Mouse (Mus musculus) thymus, postnatal 36 days (tissue): ENCODE data around the gene Chst11.

Experiments
- DNase-seq, 2 experiments: peaks; one replicate each; pipeline ENCODE4 v3.0.0; 2022; ENCODE audit warnings: mixed read lengths in 2 of 2

Chst11 gene

DNA sequence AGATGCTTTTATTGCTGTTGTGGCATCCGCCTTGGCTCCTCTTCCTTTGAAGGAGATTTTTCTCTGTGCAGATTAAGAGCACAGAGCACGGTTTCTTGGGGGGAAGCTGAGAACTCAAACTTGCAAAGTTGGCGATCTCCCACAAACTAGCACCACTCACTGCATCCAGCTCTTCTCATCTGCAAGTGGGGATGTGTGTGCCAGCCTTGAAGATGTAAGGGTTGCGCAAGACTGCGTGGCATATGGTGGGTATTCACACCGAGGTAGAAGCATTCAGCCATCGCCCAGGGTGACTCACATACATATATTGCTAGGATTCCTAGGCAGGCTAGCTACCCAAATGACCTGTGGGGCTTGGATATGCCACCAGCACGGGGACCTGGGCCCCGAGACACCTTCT is 52.9 kb downstream of the Chst11 start:
- no peak for DNase-seq

DNA sequence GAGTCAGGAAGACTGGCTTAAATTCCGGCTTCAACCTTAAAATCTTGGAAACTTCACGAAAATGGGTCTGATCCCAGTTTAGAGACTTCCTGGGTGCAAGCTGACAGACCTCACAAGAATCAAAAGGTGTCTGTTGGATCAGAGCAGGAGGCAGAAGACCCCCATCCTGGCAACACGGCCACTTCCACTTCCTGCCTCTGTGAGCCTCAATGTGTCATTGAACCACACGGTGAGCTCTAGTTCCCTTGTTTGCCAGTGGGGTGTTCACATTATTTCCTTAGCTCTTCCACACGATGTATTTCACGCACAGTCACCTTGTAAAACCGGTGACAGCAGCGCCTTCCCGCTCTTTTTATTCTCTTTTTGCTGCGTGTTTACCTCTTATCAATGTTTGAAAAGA is 54.1 kb downstream of the Chst11 start:
- peak; percentile 29 to 59 for DNase-seq

DNA sequence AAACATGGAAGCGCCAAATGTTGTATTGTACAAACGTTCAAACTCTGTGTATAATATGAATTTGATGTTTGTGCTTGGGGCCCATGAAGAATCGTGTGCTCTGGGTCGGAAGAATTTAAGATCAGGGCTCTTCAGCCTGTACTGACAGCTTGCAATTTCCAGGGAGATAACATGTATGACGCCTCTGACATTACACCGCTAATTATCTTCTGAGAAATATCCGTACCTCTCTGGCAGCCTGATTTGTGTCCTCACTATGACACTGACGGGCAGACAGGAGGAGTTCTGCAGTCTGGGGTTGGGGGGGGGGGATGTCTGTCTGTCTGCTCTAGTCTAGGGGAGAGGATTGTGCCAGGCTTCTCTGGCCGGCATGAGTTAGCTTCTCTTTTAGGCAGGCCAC is 56.6 kb downstream of the Chst11 start:
- no peak for DNase-seq

DNA sequence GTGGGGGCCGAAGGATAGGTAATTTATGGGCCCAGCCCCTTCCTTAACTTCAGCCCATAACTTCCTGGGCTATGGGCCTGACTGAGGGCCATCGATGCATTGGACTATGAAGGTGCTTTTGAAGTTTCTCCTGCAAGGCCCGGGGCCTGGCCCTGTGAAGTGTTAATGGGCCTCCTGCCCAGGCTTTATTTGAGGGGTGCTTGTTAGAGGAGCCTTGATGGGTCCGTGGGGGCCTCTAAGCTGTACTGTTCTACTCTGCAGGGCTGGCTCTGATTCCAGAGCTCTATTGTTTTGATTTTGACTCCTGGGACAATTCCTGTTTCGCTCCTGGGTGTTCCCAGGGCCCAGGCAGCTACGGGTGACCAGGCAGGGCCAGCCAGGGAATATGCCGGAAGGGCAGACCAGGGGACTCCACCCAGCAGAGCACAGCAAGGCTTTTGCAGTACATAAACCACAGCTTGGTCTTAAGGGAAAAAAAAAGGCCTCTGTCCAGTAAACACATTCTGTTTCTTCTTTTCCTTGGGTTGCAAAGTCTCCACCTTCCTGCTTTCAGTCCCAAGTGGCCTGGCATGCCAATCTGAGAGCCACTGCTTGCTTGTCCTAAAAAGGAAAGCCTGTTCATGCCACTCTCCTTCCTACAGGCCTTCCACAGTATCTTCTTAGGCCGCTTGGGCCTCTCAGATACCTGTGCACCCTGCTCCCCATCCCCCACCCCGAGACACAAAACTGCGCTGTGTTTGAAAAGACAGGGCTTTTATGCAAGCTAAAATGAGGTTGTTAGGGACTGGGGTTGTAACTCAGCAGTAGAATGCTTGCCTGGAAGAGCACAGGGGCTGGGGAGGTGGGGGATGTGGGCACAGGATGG is 57.5 kb downstream of the Chst11 start:
- DNase-seq, result no peak

DNA sequence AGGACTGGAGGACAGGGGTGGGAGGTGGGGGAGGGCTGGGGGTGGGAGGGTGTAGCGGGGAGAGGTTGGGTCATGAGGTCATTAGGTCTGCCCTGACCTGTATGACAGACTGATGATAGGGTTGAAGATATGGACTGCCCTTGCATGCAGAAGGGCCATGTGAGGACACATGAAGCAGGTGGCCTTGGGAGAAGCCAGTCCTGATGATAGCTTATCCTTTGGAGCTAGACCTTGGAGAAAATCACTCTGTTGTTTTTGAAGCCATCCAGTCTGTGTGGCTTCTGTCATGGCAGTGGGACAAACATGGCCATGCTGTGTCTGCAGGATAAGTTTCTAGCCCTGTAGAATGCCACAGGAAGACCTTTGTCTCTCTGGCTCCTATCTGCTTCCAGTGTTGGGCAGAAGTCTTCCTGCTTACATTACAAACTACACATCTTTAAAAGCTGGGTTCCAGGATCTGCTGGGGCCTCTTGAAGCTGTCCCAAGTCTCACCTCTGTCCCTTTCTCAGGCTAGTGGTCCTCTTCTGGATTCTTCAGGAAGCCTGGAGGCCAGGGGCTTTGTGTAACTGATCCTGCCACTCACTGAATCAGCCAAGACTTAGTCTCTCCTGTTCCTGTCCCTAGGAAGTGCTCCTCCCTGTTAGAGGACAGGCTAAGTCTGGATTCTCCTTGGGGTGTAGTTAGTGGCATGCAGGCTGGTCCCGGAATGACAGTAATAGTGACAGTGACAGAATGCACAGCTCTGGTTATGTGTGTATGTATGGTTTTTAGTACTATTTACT is 58.4 kb downstream of the Chst11 start:
- no peak for DNase-seq

DNA sequence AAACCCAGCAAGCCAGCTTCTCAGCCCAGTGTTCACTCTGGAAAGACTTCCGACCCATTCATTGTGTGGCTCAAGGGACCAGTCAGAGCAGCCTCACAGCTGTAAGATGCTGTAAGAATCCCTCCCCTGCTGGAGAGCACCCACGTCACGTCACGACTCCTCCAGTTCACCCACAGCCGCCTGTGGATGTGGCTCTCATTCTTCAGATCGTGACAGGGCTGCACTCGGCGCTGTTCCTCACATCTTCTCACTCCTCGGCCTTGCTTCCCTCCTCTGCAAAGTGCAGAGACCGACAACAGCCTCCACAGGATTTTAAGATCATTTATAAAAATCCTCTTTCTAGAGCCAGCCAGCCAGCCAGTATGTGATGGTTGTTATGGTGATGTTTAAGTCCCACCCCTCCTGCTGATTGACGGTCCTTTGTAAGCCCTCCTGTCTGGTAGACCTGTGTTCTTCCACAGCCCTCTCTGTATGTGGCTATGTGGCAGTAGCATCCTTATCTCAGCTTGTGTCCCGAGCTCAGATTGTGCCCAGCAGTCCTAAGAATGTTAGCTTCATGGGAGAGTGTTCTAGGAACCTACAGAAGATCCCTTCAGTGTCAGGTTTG is 64.0 kb downstream of the Chst11 start:
- no peak for DNase-seq

DNA sequence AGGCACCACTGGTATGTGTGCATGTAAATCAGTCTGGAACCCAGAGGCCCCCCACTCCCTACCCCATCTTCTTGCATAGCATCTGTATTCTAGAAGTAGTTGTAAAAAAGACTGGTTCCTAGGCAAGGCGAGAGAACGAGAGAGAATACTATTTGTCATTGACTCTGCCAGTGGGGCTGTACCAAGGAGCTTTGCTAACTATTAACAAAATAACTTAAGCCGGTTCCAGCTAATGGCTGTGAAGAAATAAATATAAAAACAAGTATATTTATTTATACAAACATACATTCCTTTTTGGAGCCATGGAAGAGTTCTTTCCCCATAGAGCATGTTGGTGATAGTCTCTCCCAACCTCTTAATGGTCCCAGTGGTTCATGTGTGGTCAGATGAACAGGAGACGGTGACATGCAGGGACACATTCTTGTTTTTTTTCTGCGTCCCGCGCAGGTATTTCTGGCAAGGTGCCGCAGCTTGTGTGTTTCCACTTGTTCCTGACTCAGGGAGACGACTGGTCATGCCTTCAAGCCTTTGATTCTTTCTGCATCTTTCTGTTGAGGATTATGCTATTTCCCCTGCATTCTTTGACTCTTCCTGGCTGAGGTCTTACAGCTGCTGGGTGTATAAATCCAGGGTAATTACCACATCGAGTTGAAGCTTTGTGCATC is 68.7 kb downstream of the Chst11 start:
- DNase-seq, result no peak

DNA sequence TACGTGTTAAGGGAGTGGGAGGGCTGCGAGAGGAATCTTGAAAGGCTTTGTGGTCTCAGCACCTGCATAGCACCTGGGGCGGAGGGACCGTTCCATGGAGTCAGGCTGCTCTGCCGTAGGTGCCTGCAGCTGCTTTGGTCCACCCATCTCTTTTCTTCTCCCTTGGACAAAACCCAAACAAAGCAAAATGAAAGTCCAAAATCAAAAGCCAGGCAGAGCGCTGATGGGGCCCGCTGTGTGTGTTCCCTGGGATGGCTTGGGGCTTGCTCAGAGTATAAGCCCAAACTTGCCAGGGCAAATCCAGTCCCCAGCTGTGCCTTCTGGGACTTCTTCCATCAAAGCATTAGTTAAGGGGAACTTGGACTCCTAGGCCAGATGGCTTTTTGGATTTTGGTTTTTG is 71.0 kb downstream of the Chst11 start:
- peak in 1 of 2 experiments; percentile 47 for DNase-seq

DNA sequence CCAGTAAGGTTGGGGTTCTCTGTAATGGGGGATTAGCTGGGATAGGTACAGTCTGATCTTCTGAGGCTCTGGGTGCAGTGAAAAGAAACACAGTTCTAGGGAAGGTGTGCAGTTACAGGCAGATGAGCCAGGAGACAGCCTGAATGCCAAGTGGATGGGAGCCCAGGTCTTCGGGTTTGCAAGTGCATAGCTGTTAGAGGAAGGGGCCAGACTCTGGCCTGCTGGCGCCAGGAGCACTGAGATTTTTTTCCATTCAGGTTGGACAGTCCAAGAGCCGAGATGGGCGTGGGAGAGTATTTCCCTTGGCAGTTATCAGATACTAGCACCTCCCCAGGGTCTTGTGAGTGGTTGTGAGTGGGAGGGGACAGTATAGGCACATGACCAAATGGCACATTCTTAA is 71.6 kb downstream of the Chst11 start:
- DNase-seq, result no peak

DNA sequence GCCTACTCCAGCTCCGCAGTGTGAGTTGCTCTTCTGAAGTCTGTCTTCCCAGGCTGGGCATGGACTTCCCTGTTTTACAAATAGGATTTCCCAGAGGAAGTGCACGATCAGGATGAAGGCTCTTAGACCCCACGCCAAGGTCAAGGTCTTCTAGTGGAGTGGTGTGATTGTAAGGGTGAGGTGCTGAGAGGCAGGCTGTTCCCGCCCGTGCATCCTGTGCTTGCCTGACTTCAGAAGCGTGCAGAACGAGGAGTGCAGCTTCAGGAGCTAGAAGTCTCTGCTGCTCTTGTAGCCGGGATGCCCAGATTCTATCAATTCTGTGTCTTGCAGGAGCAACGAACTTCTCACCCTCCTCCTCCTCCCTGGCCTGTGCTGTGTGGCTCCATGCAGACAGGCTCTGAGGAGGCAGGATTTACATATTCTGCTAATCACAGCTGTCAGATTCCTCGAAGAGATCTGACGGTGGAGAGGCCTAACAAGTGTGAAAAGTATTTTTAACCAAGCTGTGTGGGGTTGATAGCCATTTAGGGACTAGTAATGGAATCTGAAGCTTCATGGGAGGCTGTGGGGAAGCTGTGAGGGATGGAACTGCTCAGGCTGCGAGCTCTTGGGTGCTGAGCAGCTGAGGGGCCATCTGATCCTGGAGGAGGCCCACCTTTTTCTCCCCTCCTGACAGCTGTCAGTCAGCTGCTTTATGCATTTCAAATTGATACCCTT is 74.9 kb downstream of the Chst11 start:
- DNase-seq, result no peak

DNA sequence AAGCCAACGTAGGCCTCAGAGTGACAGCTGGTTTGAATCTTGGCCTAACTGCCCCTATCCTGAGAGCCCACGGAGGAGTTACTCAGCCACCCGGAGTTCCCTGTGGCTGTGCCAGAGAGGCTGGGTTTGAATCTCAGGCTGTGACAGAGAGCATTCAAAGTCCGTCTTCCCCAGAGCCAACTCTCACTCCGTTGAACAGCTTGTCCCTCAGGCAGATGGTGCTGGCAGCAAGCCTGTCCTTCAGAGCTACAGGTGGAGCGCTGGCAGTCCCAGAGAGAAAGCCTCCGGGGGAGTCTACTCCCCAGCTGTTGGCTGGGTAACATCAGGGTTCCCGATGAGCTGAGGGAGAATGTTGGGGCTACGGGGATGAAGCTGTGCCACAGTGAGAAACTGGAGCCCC is 77.0 kb downstream of the Chst11 start:
- no peak for DNase-seq

DNA sequence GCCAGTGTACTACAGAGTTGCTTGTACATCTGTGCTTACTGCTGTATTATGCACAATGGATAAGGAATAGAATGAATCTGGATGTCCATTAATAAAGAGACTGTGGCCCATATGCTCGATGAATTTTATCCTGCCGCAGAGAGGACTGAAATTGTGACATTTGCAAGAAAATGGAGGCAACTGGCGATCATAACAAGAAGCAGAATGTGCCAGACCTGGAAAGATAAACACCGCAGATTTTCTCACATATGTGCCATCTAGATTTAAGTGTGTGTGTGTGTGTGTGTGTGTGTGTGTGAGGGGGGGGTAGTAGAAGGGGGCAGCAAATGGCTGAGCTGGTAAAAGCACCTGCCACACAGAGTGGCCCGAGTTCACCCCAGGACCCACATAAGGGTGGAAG is 79.5 kb downstream of the Chst11 start:
- no peak for DNase-seq

DNA sequence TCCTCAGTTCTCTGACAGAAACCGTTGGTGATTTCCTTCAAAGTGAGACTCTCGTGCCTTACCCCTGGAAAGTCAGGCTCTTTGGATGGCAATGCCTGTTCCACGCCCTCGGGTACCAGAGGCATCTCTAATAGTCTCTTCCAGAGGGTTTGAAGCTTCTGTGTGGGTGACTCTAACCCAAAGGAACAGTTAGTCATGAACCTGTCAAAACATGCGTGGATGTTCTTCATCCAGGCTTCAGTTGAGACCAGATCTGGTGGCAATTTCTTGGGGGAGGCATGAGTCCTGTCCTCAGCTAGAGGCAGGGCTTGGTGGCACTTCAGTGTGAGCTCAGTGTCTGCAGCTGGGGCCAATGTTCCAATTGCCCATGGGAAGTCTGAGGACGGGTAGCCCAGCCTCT is 80.9 kb downstream of the Chst11 start:
- DNase-seq, result no peak

DNA sequence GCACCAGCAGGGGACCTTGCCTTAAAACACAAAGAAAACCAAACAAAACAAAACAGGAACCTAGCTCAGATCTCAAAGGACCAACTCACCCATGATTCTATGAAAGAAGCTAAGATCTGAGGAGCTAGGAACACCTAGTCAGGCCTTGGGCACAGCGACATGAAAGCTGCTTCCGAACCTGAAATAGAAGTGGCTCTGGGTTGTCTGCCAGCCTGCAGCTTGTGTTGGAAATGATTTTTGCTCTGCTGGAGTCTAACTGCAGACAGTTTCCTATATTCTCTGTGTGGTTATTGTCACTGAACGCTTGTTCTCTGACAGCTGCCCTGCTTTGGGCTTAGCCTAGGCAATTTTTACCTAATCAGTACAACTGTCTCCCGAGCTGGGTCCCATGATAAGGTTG is 82.0 kb downstream of the Chst11 start:
- no peak for DNase-seq

DNA sequence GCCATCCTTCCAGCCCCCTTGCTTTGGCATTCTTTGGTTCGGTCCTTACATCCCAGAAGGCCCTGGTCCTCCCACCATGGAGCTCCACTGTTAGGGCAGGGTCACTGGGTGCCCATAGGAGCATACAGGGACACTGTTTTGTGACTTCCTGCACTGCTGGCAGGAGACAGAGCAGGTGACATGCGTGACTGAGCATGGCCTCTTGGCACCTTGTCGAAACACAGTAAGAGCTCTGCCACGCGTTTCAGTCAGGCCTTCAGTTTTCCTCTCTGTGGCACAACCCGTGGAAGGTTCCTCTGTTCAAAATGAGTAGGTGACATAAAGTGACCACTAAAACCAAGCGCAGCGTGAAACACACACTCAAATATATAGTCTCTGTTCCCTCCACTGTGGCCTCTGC is 83.2 kb downstream of the Chst11 start:
- DNase-seq, result no peak

DNA sequence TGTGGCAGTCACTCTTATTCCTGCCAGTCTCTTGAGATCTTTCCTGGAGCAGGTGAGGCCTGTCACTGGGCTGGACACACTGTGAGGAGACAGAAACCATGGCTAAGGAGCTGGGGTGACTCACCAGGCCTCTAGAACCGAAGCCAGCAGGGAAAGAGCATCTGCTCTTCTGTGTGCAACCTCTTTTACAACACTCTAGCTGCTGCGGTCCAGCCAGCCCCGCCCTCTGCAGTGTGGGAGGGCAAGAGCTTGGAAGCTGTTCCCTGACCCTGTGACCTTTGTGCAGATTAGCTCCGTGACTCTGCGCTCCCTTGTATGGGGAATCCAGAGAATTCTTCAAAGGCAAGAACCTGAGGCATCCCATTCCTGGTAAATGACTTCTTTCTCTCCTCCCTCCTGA is 84.5 kb downstream of the Chst11 start:
- DNase-seq, result no peak

DNA sequence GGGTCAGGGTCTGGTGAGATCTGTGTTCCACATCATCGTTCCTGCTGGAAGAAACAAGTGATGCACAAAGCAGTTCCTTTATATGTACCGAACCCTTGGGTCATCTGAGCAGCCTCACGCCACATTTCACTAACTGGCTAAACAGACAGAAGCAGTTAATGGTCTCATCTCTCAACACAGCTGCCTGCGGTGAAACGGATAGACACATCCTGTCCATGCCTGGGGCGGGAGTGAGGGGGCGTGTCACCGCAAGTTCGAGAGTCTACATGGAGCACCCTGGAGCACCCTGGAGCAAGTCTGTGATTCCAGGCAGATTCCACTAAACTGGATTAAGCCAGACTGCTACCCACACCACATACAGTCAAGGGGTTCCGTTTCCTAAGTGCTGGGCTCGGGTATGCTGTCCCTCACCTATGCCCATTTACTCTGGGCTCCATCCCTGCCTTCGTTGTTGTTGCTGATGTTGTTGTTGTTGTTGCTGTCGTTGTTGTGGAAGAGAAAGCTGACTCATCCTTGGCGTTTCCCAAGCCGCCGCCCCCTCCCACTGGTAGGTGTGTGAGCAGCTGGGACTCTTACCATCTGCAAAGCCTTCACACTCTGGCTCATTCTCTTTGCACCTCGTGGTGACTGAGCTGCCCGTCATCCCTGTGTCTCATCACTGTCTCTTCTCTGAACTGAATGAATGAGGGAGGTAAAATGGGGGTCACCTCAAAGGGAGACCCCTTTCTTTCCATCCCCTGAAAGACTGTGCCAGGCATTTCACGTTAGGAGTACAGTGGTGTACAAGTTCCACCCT is 86.7 kb downstream of the Chst11 start:
- peak; percentile 69 to 81 for DNase-seq

DNA sequence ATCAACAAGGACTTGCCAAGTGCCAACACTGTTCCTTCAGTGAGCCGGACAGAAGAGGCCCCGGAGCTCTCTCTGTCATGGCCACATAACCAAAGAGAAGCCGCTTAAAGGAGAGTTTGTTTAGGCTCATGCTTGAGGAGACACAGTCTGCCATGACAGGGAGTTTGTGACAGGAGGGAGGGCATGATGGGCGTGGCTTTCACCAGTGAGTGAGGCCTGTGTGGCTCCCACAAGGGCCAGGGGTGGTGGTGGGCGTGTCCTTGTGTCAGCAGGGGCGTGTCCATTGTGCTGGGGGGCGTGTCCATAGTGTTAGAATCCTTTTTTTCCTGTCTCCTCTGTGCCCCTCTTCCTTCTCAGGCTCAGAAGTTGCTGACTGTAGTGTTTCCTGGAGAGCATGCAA is 87.8 kb downstream of the Chst11 start:
- peak; percentile 47 to 71 for DNase-seq

DNA sequence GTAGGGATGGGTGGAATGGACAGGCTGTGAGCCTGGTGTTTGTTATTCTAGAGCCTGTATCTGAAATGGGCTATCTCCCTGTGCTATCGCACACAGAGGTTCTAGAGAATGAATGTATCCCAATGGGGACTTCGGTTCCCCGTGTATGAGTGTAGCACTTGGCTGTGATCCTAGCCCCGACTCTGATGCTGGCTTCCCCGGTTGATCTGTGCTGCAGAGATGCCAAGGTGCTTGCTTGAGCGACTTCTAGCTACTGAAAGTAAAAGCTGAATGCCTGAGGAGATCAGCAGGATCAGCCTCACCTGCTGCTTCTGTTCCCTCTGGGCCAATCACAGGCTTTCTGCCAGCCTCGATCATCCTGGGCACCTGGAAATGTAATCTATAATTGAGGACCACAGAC is 91.5 kb downstream of the Chst11 start:
- DNase-seq, result no peak

DNA sequence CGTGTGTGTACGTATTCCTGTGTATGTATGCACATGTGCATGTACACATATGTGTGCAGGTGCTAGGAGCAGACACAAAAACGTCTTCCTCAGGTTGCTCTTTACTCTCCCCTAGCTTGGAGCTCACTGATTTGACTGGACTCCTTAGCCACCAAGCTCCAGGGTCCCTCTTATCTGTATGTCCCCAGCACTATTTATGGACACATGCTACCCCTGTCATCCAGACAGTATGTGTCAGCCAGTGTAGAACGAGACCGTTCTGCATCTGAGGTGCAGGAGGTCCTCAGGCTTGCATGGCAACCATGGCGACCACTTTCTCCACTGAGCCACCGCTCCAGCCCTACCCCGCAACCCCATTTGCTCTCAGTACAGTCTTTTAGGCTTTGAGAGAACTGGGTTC is 93.4 kb downstream of the Chst11 start:
- no peak for DNase-seq

DNA sequence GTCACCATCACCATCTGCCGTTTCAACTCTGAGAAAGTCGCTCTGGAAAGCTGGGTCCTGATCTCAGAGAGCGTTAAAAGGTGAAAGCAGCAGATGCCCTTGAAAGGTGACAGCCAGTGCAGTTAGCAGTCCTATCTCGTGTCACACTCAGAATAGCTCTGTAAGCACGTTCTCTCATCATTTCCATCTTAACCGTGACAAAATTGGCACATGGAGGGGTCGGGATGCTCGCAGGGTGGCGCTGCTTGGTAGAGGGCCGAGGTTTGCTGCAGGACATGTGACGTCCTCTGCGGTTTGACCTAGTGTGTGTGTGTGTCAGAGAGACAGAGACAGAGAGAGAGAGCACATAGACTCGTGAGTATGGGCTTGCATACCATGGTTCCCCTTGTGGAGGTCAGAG is 94.5 kb downstream of the Chst11 start:
- DNase-seq, result peak; percentile 48 to 63

DNA sequence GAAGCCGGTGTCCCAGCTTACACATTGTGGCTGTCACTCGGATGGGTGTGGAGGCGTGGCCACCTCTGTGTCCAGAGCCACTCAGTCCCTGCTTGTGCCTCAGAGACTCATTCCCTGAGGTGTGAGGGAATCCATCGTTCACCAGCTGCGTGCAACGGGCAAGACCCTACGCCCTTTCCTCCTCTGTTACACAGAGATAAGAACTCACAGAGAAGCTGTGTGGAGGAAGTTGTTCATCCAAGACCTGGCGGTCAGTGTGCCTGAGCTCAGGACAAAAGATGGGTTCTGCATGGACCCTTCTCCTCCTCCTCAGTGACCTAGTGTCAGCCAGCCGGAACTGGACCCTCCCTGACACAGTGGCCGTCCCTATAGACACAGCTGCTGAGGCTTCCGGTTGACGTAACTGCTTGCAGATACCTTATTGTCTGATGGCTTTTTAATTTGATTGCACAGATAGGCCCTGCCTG is 95.0 kb downstream of the Chst11 start:
- no peak for DNase-seq
